Mouse (Mus musculus) liver, adult 2 months (tissue): ENCODE results near the gene Aqp11. TPM values are rescaled to one million over a fixed set of nuclear protein-coding genes. Genes with fewer than 3 reads are reported as not detected.
A peak's percentile ranks its signal among the peaks of the same experiment; 100 is the strongest.

Experiments
- DNase-seq: peaks from one replicate; pipeline ENCODE4 v3.0.0-alpha.2; 2011; ENCODE audit warnings: low read depth, low spot score; ENCODE audit errors: extremely low read depth
- H3K27ac ChIP-seq: fragments of 200-500 bp; replicated peaks from 2 replicates; pipeline ENCODE4 v1.5.1; 2012; ENCODE audit warnings: low read depth, mild to moderate bottlenecking, control low read depth, inconsistent platforms, low read length; ENCODE audit not compliant: insufficient read depth
- H3K27me3 ChIP-seq: fragments of 200-500 bp; 2 replicates; pipeline ENCODE4 v1.6.1; 2012; ENCODE audit warnings: mild to moderate bottlenecking, moderate library complexity, low read length, inconsistent platforms; ENCODE audit not compliant: control insufficient read depth, insufficient read depth
- H3K36me3 ChIP-seq: fragments of 200-500 bp; 2 replicates; pipeline ENCODE4 v1.6.1; 2012; ENCODE audit warnings: low read length, inconsistent platforms; ENCODE audit not compliant: control insufficient read depth, insufficient read depth
- H3K4me1 ChIP-seq: fragments of 200-500 bp; 2 replicates; pipeline ENCODE4 v1.6.1; 2011; ENCODE audit warnings: low read length; ENCODE audit not compliant: control insufficient read depth, insufficient read depth
- H3K4me3 ChIP-seq: fragments of 200-500 bp; 2 replicates; pipeline ENCODE4 v1.5.1; 2011; ENCODE audit warnings: low read depth, mild to moderate bottlenecking, control low read depth, low read length, moderate library complexity; ENCODE audit not compliant: insufficient read depth
- H3K79me2 ChIP-seq: fragments of 200-500 bp; 2 replicates; pipeline ENCODE4 v1.6.1; 2012; ENCODE audit warnings: inconsistent platforms, mild to moderate bottlenecking, low read length, moderate library complexity; ENCODE audit not compliant: control insufficient read depth, insufficient read depth
- H3K9ac ChIP-seq: fragments of 200-500 bp; 2 replicates; pipeline ENCODE4 v1.6.1; 2012; ENCODE audit warnings: low read depth, mild to moderate bottlenecking, control low read depth, inconsistent platforms, low read length
- CTCF ChIP-seq: fragments of 200-500 bp; IDR thresholded peaks from 2 replicates; pipeline ENCODE4 v1.5.1; 2011; ENCODE audit warnings: low read depth, low read length, control low read depth
- POLR2A ChIP-seq: fragments of 200-500 bp; IDR thresholded peaks from 2 replicates; pipeline ENCODE4 v1.6.1; 2011; ENCODE audit warnings: low read length, control low read depth; ENCODE audit not compliant: insufficient read depth; ENCODE audit errors: extremely low read depth
- WGBS: fragments of 180-500 bp; shearing (Covaris S2); methylation state at CpG from one replicate; pipeline ENCODE4 v1.1.7; 2018; 5-methylcytosine and 5-hydroxymethylcytosine counted together
- polyA plus RNA-seq: library from polyadenylated mRNA; depleted of rRNA; stranded (reverse); fragments of >200 nt; gene quantifications from 2 replicates; pipeline ENCODE4 v1.2.3, GENCODE M21; 2012; rRNA removed
- total RNA-seq: library from RNA; depleted of rRNA; stranded (reverse); fragments of >200 nt; gene quantifications from 2 replicates; pipeline ENCODE4 v1.2.3, GENCODE M21; 2014; rRNA removed

The Aqp11 gene
- total RNA-seq (17.1 and 22.2 TPM in 2 replicates), polyA plus RNA-seq (36.8 and 40.2 TPM in 2 replicates)

- H3K4me3 ChIP-seq, result peak within 1 kb of the TSS; percentile 72
- TF ChIP-seq POLR2A (peak; percentile 89), CTCF (no peak)
- H3K79me2 ChIP-seq, result peaks cover 4% of the 10 kb centered on the region; the same call in 1 of the 2 replicates
- H3K27ac ChIP-seq, result peak within 1 kb of the TSS; percentile 76
- H3K36me3 ChIP-seq, result no peaks in the 10 kb centered on the region
- WGBS, result under 1% methylated on average over 60 of the region's 64 CpGs
- no peaks in the 10 kb centered on the region for H3K27me3 ChIP-seq
- peak within 1 kb of the TSS; percentile 85 for H3K9ac ChIP-seq
- peaks cover 6% of the 10 kb centered on the region for H3K4me1 ChIP-seq
- peak; percentile 79 for DNase-seq
Observed at GRCm38 (mm10) chr7:97737638-97738456, at the start of gene Aqp11. Gene Aqp11, minus strand, starts transcription at chr7:97738289.

GRCm38 (mm10) chr7:97783523-97783922 lies 45.4 kb upstream of the Aqp11 start:
- TF ChIP-seq POLR2A (no peak), CTCF (no peak)
- no peaks in the 10 kb centered on the region for H3K79me2 ChIP-seq
- no peaks in the 10 kb centered on the region; the same call in 1 of the 2 replicates for H3K4me1 ChIP-seq
- no peak overlapping the region for H3K27ac ChIP-seq
- no peak overlapping the region for H3K9ac ChIP-seq
- H3K4me3 ChIP-seq, result no peak overlapping the region
- 69% methylated on average over 5 of the region's 5 CpGs for WGBS
- DNase-seq, result no peak
- H3K36me3 ChIP-seq, result no peaks in the 10 kb centered on the region
- peaks cover 4% of the 10 kb centered on the region; the same call in 1 of the 2 replicates for H3K27me3 ChIP-seq

- Histone ChIP-seq H3K27ac (no peak overlapping the region), H3K36me3 (no peaks in the 10 kb centered on the region), H3K9ac (no peak overlapping the region), H3K27me3 (no peaks in the 10 kb centered on the region), H3K79me2 (no peaks in the 10 kb centered on the region), H3K4me3 (no peak overlapping the region), H3K4me1 (no peaks in the 10 kb centered on the region)
- TF ChIP-seq POLR2A (no peak), CTCF (no peak)
- no peak for DNase-seq
- 78% methylated on average over 8 of the region's 8 CpGs for WGBS
Observed at GRCm38 (mm10) chr7:97781496-97781895, 43.4 kb upstream of the Aqp11 start.

GRCm38 (mm10) chr7:97780815-97781214 lies 42.7 kb upstream of the Aqp11 start:
- TF ChIP-seq CTCF (no peak), POLR2A (no peak)
- no peaks in the 10 kb centered on the region for H3K36me3 ChIP-seq
- H3K9ac ChIP-seq, result no peak overlapping the region
- 75% methylated on average over 1 of the region's 1 CpGs for WGBS
- no peaks in the 10 kb centered on the region for H3K4me1 ChIP-seq
- H3K27ac ChIP-seq, result no peak overlapping the region
- H3K4me3 ChIP-seq, result no peak overlapping the region
- no peaks in the 10 kb centered on the region for H3K27me3 ChIP-seq
- DNase-seq, result no peak
- H3K79me2 ChIP-seq, result no peaks in the 10 kb centered on the region

DNA sequence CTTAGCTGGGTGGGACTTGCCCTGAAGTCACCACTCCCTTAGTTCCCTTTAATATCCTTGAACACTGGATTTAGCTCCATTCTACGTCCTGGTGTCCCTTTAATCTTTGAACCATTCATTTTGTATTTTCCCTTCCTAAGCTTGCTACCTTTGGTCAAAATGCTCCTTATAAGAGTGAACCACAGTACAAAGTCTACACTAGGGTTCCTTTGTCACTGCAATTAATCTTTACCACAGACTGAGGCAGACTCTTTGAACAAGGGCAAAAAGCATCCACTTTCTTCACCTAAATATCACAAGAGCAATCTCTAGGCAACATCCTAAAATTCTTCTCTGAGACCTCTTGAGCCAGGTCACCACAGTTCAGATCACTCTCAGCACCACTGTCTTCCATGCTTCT lies 42.1 kb upstream of the Aqp11 start:
- no peaks in the 10 kb centered on the region for H3K27me3 ChIP-seq
- H3K27ac ChIP-seq, result no peak overlapping the region
- TF ChIP-seq CTCF (no peak), POLR2A (no peak)
- no peaks in the 10 kb centered on the region for H3K36me3 ChIP-seq
- DNase-seq, result no peak
- no peaks in the 10 kb centered on the region for H3K4me1 ChIP-seq
- WGBS, result 98% methylated on average over 1 of the region's 1 CpGs
- H3K79me2 ChIP-seq, result no peaks in the 10 kb centered on the region
- no peak overlapping the region for H3K9ac ChIP-seq
- no peak overlapping the region for H3K4me3 ChIP-seq

- no peak for TF ChIP-seq POLR2A
- no peak for TF ChIP-seq CTCF
- no peaks in the 10 kb centered on the region for H3K27me3 ChIP-seq
- H3K9ac ChIP-seq, result no peak overlapping the region
- no peaks in the 10 kb centered on the region for H3K36me3 ChIP-seq
- H3K4me1 ChIP-seq, result no peaks in the 10 kb centered on the region
- H3K27ac ChIP-seq, result no peak overlapping the region
- DNase-seq, result no peak
- WGBS, result 85% methylated on average over 4 of the region's 4 CpGs
- no peak overlapping the region for H3K4me3 ChIP-seq
- H3K79me2 ChIP-seq, result no peaks in the 10 kb centered on the region
Observed at GRCm38 (mm10) chr7:97777191-97777590, 39.1 kb upstream of the Aqp11 start.
